Mouse (Mus musculus) forebrain, postnatal 0 days (tissue): Measurements from ENCODE around the gene Sec16a. TPM values are rescaled to one million over a fixed set of nuclear protein-coding genes. Genes with fewer than 3 reads are reported as not detected.

Experiments
- ATAC-seq: fragments of 200-750 bp; cut with Nextera tagmentation; 2 replicates; pipeline ENCODE4 v1.8.0; 2017; ENCODE audit warnings: mild to moderate bottlenecking, moderate library complexity
- DNase-seq: peaks from one replicate; pipeline ENCODE4 v3.0.0-alpha.2; 2015
- H3K27ac ChIP-seq: fragments of 300-500 bp; sonication (generic); 2 replicates; pipeline ENCODE4 v1.5.1; 2014; ENCODE audit warnings: low read depth, mild to moderate bottlenecking, antibody characterized with exemption, low read length, moderate library complexity, mixed read lengths
- H3K27me3 ChIP-seq: fragments of 300-500 bp; sonication (generic); 2 replicates; pipeline ENCODE4 v1.6.1; 2014; ENCODE audit warnings: mild to moderate bottlenecking, low read length, mixed read lengths; ENCODE audit not compliant: insufficient read depth
- H3K36me3 ChIP-seq: fragments of 300-500 bp; sonication (generic); 2 replicates; pipeline ENCODE4 v1.6.1; 2014; ENCODE audit warnings: mild to moderate bottlenecking, moderate library complexity; ENCODE audit not compliant: insufficient read depth
- H3K4me1 ChIP-seq: fragments of 300-500 bp; sonication (generic); 2 replicates; pipeline ENCODE4 v1.6.1; 2014; ENCODE audit warnings: antibody characterized with exemption; ENCODE audit not compliant: insufficient read depth
- H3K4me2 ChIP-seq: fragments of 300-500 bp; sonication (generic); 2 replicates; pipeline ENCODE4 v1.6.1; 2014; ENCODE audit warnings: low read depth, mild to moderate bottlenecking, moderate library complexity
- H3K4me3 ChIP-seq: fragments of 300-500 bp; sonication (generic); 2 replicates; pipeline ENCODE4 v1.5.1; 2014; ENCODE audit warnings: low read depth, low read length, mixed read lengths
- H3K9ac ChIP-seq: fragments of 300-500 bp; sonication (generic); 2 replicates; pipeline ENCODE4 v1.6.1; 2014; ENCODE audit warnings: mild to moderate bottlenecking
- H3K9me3 ChIP-seq: fragments of 300-500 bp; sonication (generic); 2 replicates; pipeline ENCODE4 v1.6.1; 2016; ENCODE audit warnings: low read length
- CTCF ChIP-seq: sonication (generic); IDR thresholded peaks from 2 replicates; pipeline ENCODE4 v1.5.1; 2016; ENCODE audit warnings: antibody characterized with exemption, control low read depth, low read depth
- WGBS: fragments of 180-500 bp; shearing (Covaris S2); extraction: QIAGEN DNeasy Blood & Tissue Kit; methylation state at CpG from one replicate; pipeline ENCODE4 v1.1.7; 2014; 5-methylcytosine and 5-hydroxymethylcytosine counted together
- polyA plus RNA-seq: library from polyadenylated mRNA; unstranded; fragments of >200 nt; fragmentation: Nextera tagmentation; extraction: Ambion mirVana; gene quantifications from 2 replicates; pipeline ENCODE4 v1.2.1, GENCODE M21; 2015
- total RNA-seq: library from RNA; depleted of rRNA; stranded (reverse); fragments of >200 nt; gene quantifications from 2 replicates; pipeline ENCODE4 v1.2.3, GENCODE M21; 2014

The Sec16a gene
- total and polyA plus RNA-seq, 2 experiments from 2014 or later, result 10.9 to 65.6 TPM

DNA sequence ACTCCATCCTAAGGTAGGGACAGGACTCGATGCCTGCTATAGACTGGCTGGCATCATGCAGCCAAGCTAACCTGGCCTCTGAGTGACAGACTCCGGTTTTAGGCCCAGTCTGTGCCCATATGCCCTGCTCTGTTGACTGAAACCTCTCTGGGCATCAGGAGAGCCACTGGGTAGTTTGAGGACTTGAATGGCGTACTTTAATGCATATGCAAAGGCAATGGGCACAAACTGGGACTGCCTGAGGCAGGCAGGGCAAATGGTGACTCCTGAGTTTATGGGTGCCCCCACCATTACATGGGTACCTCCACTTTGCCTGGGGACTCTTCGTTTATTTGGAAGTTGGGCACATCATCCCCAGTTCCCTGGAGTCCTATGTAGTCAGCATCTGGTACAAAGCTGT lies 1.7 kb upstream of the Sec16a start:
- H3K4me3 ChIP-seq, result peak overlapping the region; percentile 79
- peak overlapping the region; percentile 61 for H3K9ac ChIP-seq
- peaks cover 24% of the 10 kb centered on the region for H3K4me1 ChIP-seq
- H3K27ac ChIP-seq, result no peak overlapping the region
- WGBS, result 65% methylated on average over 4 of the region's 4 CpGs
- DNase-seq (no peak), ATAC-seq (no peak)
- TF ChIP-seq CTCF, result no peak
- peaks cover 1% of the 10 kb centered on the region for H3K36me3 ChIP-seq
- peak overlapping the region; percentile 89 for H3K4me2 ChIP-seq
- H3K27me3 ChIP-seq, result no peaks in the 10 kb centered on the region
- no peaks in the 10 kb centered on the region for H3K9me3 ChIP-seq

- under 1% methylated on average over 44 of the region's 44 CpGs for WGBS
- ATAC-seq (peak; percentile 93), DNase-seq (peak; percentile 97)
- peak; percentile 39 for TF ChIP-seq CTCF
- H3K9me3 ChIP-seq, result no peaks in the 10 kb centered on the region
- H3K4me2 ChIP-seq, result peak overlapping the region; percentile 89
- H3K36me3 ChIP-seq, result peaks cover 9% of the 10 kb centered on the region
- H3K27me3 ChIP-seq, result no peaks in the 10 kb centered on the region
- H3K9ac ChIP-seq, result peak overlapping the region; percentile 61
- H3K4me3 ChIP-seq, result peak overlapping the region; percentile 79
- peak overlapping the region; percentile 92 for H3K27ac ChIP-seq
- H3K4me1 ChIP-seq, result peaks cover 24% of the 10 kb centered on the region
These were observed 840 bp upstream of the Sec16a start for GRCm38 (mm10) chr2:26445666-26446445.

DNA sequence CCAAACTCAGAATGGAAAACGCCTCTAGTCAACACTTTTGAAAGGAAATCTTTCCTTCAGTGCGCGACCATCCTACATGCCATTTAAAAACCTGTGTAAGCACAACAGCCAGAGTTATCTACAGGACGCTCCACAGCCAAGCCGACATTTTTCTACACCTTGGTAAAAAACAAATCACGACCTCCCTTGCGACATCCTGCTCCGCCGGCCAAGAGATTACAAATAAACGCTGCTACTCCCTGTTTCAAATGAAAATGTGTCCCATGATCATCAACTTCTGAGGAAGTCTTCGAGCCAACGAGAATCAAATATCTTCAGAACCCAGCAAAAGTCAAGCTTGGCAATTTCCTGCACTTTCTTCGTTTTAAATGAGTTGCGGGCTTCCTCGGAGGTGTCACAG lies 648 bp downstream of the Sec16a start:
- Histone ChIP-seq H3K27ac (peak overlapping the region; percentile 92; the same call in 1 of the 2 replicates), H3K9me3 (no peaks in the 10 kb centered on the region), H3K9ac (peak overlapping the region; percentile 82), H3K27me3 (no peaks in the 10 kb centered on the region), H3K4me3 (peak overlapping the region; percentile 79), H3K36me3 (peaks cover 24% of the 10 kb centered on the region), H3K4me1 (peaks cover 24% of the 10 kb centered on the region), H3K4me2 (peak overlapping the region; percentile 70)
- no peak for ATAC-seq
- no peak for TF ChIP-seq CTCF
- no peak for DNase-seq
- WGBS, result 6% methylated on average over 15 of the region's 15 CpGs

DNA sequence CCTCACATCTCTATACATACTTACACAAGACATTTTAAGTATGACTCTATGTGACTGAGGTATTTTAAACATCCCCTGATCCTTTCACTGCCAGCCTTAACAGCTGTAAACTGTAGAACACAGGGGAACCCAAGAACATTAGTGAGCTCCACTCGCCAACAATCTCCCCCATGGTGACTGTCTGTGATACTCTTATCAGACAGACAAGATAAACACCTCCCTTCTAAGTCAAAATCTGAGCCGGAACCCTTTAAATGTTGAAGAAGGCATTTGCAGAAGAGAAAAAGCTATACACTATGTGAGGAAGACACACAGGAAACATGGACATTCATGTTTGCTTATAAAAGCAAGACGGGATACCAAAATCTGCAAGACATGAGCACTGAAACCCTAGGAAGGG lies 1.1 kb downstream of the Sec16a start:
- Histone ChIP-seq H3K27ac (0 out of 2 replicates have a peak overlapping the region, but pooled peaks have one; percentile 92), H3K9ac (peak overlapping the region; percentile 82), H3K9me3 (no peaks in the 10 kb centered on the region), H3K4me3 (peak overlapping the region; percentile 79), H3K36me3 (peaks cover 29% of the 10 kb centered on the region), H3K4me1 (peaks cover 21% of the 10 kb centered on the region), H3K4me2 (peak overlapping the region; percentile 70), H3K27me3 (no peaks in the 10 kb centered on the region)
- ATAC-seq (no peak), DNase-seq (no peak)
- 61% methylated on average over 3 of the region's 3 CpGs for WGBS
- TF ChIP-seq CTCF, result no peak

GRCm38 (mm10) chr2:26442843-26443242 lies 2.2 kb downstream of the Sec16a start:
- 31% methylated on average over 1 of the region's 1 CpGs for WGBS
- H3K9me3 ChIP-seq, result no peaks in the 10 kb centered on the region
- no peak overlapping the region for H3K9ac ChIP-seq
- no peak overlapping the region for H3K4me2 ChIP-seq
- no peak overlapping the region for H3K4me3 ChIP-seq
- H3K27ac ChIP-seq, result no peak overlapping the region
- peaks cover 39% of the 10 kb centered on the region for H3K36me3 ChIP-seq
- no peak for DNase-seq
- peaks cover 21% of the 10 kb centered on the region for H3K4me1 ChIP-seq
- no peaks in the 10 kb centered on the region for H3K27me3 ChIP-seq
- TF ChIP-seq CTCF, result no peak
- ATAC-seq, result no peak

- Histone ChIP-seq H3K27ac (no peak overlapping the region), H3K4me1 (peaks cover 19% of the 10 kb centered on the region), H3K4me3 (no peak overlapping the region), H3K9me3 (no peaks in the 10 kb centered on the region), H3K36me3 (peaks cover 45% of the 10 kb centered on the region), H3K27me3 (no peaks in the 10 kb centered on the region), H3K4me2 (no peak overlapping the region), H3K9ac (no peak overlapping the region)
- 40% methylated on average over 5 of the region's 5 CpGs for WGBS
- no peak for TF ChIP-seq CTCF
- DNase-seq (no peak), ATAC-seq (no peak)
These were observed 3.3 kb downstream of the Sec16a start for GRCm38 (mm10) chr2:26441688-26442087.

DNA sequence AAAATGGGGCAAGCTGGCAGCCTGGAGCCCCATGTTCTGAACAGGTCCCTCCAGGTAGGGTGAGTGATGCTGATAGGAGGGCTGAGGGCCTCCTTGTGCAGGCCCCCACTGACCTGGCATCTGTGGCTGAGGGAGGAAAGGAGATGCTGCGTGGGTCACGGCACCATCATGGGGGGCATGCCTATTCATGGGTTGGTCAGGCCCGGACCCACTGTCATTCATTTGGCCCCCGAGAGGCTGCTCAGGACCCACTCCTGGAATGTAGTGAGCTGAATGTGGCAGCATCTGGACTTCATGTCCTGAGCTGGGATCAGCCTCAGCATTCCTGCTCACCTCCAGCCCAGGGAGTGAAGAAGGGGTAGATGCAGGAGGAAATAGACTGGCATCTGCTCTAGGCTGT lies 3.8 kb downstream of the Sec16a start:
- H3K36me3 ChIP-seq, result peaks cover 45% of the 10 kb centered on the region
- no peak for DNase-seq
- H3K4me2 ChIP-seq, result no peak overlapping the region
- no peaks in the 10 kb centered on the region for H3K27me3 ChIP-seq
- no peak overlapping the region for H3K4me3 ChIP-seq
- no peak for TF ChIP-seq CTCF
- 95% methylated on average over 4 of the region's 4 CpGs for WGBS
- peaks cover 16% of the 10 kb centered on the region for H3K4me1 ChIP-seq
- no peaks in the 10 kb centered on the region for H3K9me3 ChIP-seq
- no peak overlapping the region for H3K27ac ChIP-seq
- ATAC-seq, result no peak
- no peak overlapping the region for H3K9ac ChIP-seq
